Mouse (Mus musculus) thymus, adult 2 months (tissue): ENCODE results near the gene Tada1. TPM values are rescaled to one million over a fixed set of nuclear protein-coding genes. Genes with fewer than 3 reads are reported as not detected.

Source experiments
- DNase-seq: peaks from one replicate; pipeline ENCODE4 v3.0.0; 2021
- H3K27ac ChIP-seq: fragments of 200-500 bp; 2 replicates; pipeline ENCODE4 v1.5.1; 2012; ENCODE audit warnings: low read length, control low read depth; ENCODE audit not compliant: control insufficient read depth, insufficient read depth
- H3K27me3 ChIP-seq: fragments of 200-500 bp; 2 replicates; pipeline ENCODE4 v1.6.1; 2012; ENCODE audit warnings: mild to moderate bottlenecking, low read length, moderate library complexity, mixed read lengths; ENCODE audit not compliant: control insufficient read depth, insufficient read depth
- H3K36me3 ChIP-seq: fragments of 200-500 bp; 2 replicates; pipeline ENCODE4 v1.6.1; 2012; ENCODE audit warnings: mild to moderate bottlenecking, low read length, moderate library complexity; ENCODE audit not compliant: control insufficient read depth, insufficient read depth
- H3K4me1 ChIP-seq: fragments of 200-500 bp; replicated peaks from 2 replicates; pipeline ENCODE4 v1.6.1; 2012; ENCODE audit warnings: low read length; ENCODE audit not compliant: control insufficient read depth, insufficient read depth
- H3K4me3 ChIP-seq: fragments of 200-500 bp; 2 replicates; pipeline ENCODE4 v1.5.1; 2012; ENCODE audit warnings: mild to moderate bottlenecking, low read length, control low read depth, moderate library complexity; ENCODE audit not compliant: control insufficient read depth, insufficient read depth
- CTCF ChIP-seq: fragments of 200-500 bp; IDR thresholded peaks from 2 replicates; pipeline ENCODE4 v1.5.1; 2012; ENCODE audit warnings: mild to moderate bottlenecking, control low read depth, low read length, moderate library complexity, borderline replicate concordance; ENCODE audit not compliant: control insufficient read depth, poor library complexity, insufficient read depth; ENCODE audit errors: extremely low read depth
- POLR2A ChIP-seq: fragments of 200-500 bp; IDR thresholded peaks from 2 replicates; pipeline ENCODE4 v1.6.1; 2012; ENCODE audit warnings: mild to moderate bottlenecking, low read length, control low read depth, moderate library complexity; ENCODE audit not compliant: control insufficient read depth, poor library complexity, insufficient read depth; ENCODE audit errors: extremely low read depth
- WGBS: fragments of 180-500 bp; shearing (Covaris S2); methylation state at CpG from one replicate; pipeline ENCODE4 v1.1.7; 2018; 5-methylcytosine and 5-hydroxymethylcytosine counted together
- polyA plus RNA-seq: library from polyadenylated mRNA; depleted of rRNA; stranded (reverse); fragments of >200 nt; gene quantifications from 2 replicates; pipeline ENCODE4 v1.2.3, GENCODE M21; 2012; rRNA removed

Gene Tada1
- polyA plus RNA-seq = 35.2 and 35.4 TPM in 2 replicates

DNA sequence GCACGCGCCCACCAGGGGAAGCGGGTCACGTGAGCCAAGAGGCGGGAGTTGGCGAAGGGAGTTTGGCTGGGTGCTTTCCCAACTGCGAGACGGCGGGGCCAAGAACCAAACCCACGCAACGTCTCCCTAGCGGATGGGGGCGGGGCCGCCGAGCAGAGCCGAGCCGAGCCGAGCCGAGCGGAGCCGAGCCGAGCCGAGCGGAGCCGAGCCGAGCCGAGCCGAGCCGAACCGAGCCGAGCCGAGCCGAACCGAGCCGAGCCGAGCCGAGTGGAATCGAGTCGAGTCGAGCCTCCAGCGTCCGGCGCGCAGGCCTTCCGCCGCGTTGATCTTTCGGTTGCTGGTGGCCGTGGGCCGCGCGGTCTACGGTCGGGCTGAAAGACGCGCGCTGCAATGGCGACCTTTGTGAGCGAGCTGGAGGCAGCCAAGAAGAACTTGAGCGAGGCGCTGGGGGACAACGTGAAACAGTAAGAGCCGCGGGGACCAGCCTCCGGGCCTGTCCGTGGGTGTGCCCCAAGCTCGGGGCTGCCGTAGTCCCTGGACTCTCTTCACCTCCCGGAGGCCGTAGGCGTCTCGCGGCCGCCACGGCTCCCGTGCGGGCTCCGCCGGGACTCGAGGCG is at the start of gene Tada1:
Gene Tada1, plus strand, starts transcription at position 85 of the 617 bp plus-strand sequence.
- H3K27ac ChIP-seq = peak within 1 kb of the TSS; percentile 20; the same call in 1 of the 2 replicates
- WGBS = under 1% methylated on average over 81 of the region's 81 CpGs
- H3K4me1 ChIP-seq = peaks cover 7% of the 10 kb centered on the region
- no peaks in the 10 kb centered on the region for H3K27me3 ChIP-seq
- TF ChIP-seq POLR2A (peak; percentile 61), CTCF (no peak; the same call in 1 of the 2 replicates)
- peak within 1 kb of the TSS; percentile 62 for H3K4me3 ChIP-seq
- H3K36me3 ChIP-seq = peaks cover 4% of the 10 kb centered on the region; the same call in 1 of the 2 replicates
- peak; percentile 88 for DNase-seq

DNA sequence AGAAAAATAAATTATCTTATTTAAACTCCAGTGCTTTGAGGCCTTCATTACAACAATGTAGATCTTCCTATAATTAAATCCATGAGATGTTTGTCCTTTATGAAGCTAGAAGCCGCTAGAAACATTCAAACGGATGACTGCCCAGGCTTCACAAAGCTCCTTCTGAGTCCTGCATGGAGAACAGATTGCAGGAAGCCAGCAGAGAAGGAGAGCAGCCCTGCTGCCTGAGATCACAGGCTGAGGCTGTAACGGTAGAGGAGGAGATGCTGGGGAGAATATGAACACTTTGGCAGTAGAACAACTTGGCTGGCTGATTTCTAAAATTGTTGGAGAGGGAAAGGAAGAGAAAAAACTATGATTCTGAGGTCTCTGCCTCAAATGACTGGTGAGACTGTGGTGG is 48.1 kb upstream of the Tada1 start:
- no peak overlapping the region for H3K27ac ChIP-seq

DNA sequence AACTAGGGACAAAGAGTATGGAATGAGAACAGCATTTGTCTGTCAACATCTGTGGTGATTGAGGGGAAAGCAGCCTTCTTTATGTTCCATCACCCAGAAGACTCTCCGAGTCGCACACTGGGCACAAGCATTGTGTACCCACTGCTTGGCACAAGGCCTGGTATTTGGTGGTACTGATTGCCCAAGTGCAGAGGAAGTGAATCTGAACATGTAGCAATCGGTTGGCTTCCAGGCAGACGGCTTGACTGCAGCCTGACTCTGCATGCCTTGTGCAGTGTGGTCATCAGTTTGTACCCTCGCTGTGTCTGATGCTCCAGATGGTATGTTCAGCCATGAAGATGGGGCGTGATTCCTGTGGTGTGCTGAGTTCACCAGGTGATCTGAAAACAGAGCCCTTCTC is 39.8 kb upstream of the Tada1 start:
- H3K4me3 ChIP-seq = no peak overlapping the region
- TF ChIP-seq CTCF (no peak), POLR2A (no peak)
- 66% methylated on average over 6 of the region's 6 CpGs for WGBS

More for the DNA sequence above, 48.1 kb upstream of the Tada1 start:
- TF ChIP-seq CTCF (no peak), POLR2A (no peak)
- 75% methylated on average over 3 of the region's 3 CpGs for WGBS
- DNase-seq = no peak
- no peaks in the 10 kb centered on the region for H3K27me3 ChIP-seq
- no peaks in the 10 kb centered on the region for H3K36me3 ChIP-seq
- H3K4me3 ChIP-seq = no peak overlapping the region
- H3K4me1 ChIP-seq = no peaks in the 10 kb centered on the region

DNA sequence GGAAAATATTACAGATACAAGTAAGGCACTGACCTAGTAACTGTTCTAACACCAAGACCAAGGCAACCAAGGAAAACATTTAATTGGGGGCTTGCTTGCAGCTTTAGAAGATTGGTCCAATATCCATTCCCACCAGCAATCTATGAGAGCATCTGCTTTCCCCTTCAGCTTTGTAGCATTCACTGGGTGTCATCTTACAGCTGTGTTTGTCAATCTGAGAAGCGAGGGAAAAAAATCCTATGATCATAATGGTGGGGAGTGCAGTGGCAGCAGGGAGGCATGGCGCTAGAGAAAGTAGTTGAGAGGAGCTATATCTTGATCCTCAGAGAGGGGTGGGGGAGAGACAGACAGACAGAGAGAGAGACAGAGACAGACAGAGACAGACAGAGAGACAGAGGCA is 36.8 kb upstream of the Tada1 start:
- H3K36me3 ChIP-seq = no peaks in the 10 kb centered on the region
- H3K4me3 ChIP-seq = no peak overlapping the region
- no peak overlapping the region for H3K27ac ChIP-seq
- TF ChIP-seq CTCF = no peak
- TF ChIP-seq POLR2A = no peak
- DNase-seq = no peak
- H3K27me3 ChIP-seq = no peaks in the 10 kb centered on the region
- H3K4me1 ChIP-seq = no peaks in the 10 kb centered on the region
- WGBS = 92% methylated on average over 2 of the region's 2 CpGs

More for the DNA sequence above, 39.8 kb upstream of the Tada1 start:
- H3K27ac ChIP-seq = no peak overlapping the region
- H3K4me1 ChIP-seq = no peaks in the 10 kb centered on the region
- no peak for DNase-seq
- no peaks in the 10 kb centered on the region for H3K27me3 ChIP-seq
- H3K36me3 ChIP-seq = no peaks in the 10 kb centered on the region

DNA sequence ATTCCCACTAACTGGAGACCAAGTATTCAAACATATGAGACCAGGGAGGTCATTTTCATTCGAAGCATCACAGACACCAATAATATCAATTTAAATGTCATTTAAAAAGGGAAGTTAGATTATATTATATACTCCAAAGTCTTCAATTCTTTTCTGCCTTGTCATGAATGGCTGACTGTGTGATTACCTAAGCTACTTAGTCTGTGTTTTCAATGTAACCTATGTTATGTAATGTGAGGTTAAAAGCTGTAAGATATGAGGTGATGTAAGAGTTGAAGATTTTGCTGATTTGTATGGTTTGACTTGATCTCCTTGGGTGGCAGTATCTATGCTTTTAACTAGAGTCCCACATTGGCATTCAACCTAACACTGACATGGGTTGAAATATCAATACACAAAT is 36.4 kb upstream of the Tada1 start:
- TF ChIP-seq CTCF (no peak), POLR2A (no peak)
- Histone ChIP-seq H3K4me3 (no peak overlapping the region), H3K27ac (no peak overlapping the region), H3K4me1 (no peaks in the 10 kb centered on the region), H3K36me3 (no peaks in the 10 kb centered on the region), H3K27me3 (no peaks in the 10 kb centered on the region)
- DNase-seq = no peak
- 70% methylated on average over 1 of the region's 1 CpGs for WGBS

DNA sequence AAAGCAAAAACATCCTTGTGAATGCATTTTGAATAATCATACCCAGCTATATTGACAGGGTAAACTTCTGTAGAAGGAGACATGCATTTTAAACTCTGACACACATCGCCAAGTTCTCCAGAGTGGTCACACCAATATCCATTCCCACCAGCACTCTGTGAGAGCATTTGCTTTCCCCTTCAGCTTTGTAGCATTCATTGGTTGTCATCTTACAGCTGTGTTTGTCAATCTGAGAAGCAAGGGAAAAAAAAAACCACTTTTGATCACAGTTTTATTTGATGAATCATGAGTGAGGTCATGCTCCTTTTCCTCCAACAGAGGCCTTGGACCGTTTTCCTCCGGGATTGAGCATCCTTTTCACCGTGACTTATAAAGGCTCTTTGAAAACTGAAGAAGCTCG is 35.3 kb upstream of the Tada1 start:
- no peak for DNase-seq
- Histone ChIP-seq H3K27ac (no peak overlapping the region), H3K4me3 (no peak overlapping the region), H3K36me3 (no peaks in the 10 kb centered on the region), H3K27me3 (no peaks in the 10 kb centered on the region), H3K4me1 (no peaks in the 10 kb centered on the region)
- TF ChIP-seq CTCF = no peak
- TF ChIP-seq POLR2A = no peak
- WGBS = 90% methylated on average over 5 of the region's 5 CpGs
